Mouse (Mus musculus) liver, embryonic 14.5 days (tissue): Measurements from ENCODE around the gene Cnbd2.

Source experiments
- CTCF ChIP-seq: IDR thresholded peaks from 2 replicates; pipeline ENCODE4 v1.5.1; 2016; ENCODE audit warnings: antibody characterized with exemption, low read depth, control low read depth
- EP300 ChIP-seq: IDR thresholded peaks from 2 replicates; pipeline ENCODE4 v1.6.1; 2016; ENCODE audit warnings: antibody characterized with exemption, low read depth

- TF ChIP-seq CTCF (no peak), EP300 (no peak)
Observed at GRCm38 (mm10) chr2:156423672-156424071, 111.6 kb downstream of the Cnbd2 start.
